Mouse (Mus musculus) embryonic fibroblast, embryonic 13.5 days (primary cell): ENCODE measurements at regions not wholly inside any gene's neighbourhood (a gene's known extent, or its start where the extent isn't known, plus 50 kb on each side); places are given as distances from the start of the nearest gene placed in this dataset.

Source experiments
- CTCF ChIP-seq: IDR thresholded peaks from 2 replicates; pipeline ENCODE4 v1.5.1; 2011; ENCODE audit warnings: mild to moderate bottlenecking, control low read depth, low read length, moderate library complexity, borderline replicate concordance; ENCODE audit not compliant: insufficient read depth
- POLR2A ChIP-seq: IDR thresholded peaks from 2 replicates; pipeline ENCODE4 v1.6.1; 2011; ENCODE audit warnings: low read depth, mild to moderate bottlenecking, control low read depth, low read length, moderate library complexity

GRCm38 (mm10) chr6:135582567-135582966, 220.2 kb downstream of the Emp1 start:
- no peak for TF ChIP-seq POLR2A
- no peak for TF ChIP-seq CTCF
